Mouse (Mus musculus): Measurements from ENCODE around the gene Pde1a. TPM values are rescaled to one million over a fixed set of nuclear protein-coding genes. Genes with fewer than 3 reads are reported as not detected.
A peak's percentile ranks its signal among the peaks of the same experiment; 100 is the strongest.

The Pde1a gene
- polyA plus RNA-seq (2012; fragmentation: generic; extraction: Trizol), result 0.67 TPM

DNA sequence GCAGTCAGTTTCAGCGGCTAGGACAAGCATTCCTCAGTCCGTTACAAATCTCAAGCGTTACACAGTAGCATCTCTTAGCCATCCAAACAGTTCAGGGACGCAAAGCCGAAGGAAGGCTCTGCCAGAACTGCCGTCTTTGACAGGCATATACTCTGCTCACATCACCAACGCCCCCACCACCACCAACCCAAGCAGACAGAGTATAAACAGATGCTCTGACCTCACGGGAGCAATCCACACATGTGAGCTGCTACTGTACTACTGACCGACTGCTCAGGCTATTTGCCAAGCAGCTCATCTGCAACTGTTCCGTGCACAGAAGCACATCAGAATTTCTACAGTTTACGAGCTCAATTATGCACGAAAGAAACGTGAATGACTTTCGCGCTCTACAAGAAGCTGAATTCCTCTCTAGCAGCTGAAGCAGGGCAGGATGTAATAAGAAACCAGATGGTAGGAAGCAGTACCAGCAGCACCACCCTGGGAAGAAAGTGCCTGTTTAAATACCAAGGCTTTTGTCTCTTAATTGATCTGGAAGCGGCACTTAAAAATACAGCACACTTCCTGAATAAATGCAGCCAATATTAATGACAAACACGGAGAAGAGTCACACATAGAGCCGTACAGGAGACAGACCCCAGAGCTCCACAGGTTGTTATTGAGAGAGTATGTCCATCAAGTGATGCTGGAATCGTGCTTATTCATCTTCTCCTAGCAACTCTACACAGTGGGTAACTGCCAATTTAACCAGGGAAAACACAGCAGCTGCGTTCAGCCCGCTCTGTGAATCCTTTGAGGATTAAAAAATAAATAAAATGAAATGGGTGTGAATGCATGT is at the start of gene Pde1a:
Pde1a (minus strand) TSS at position 598 of the 838 bp plus-strand sequence.
- Histone ChIP-seq H3ac (ENCODE audit: control insufficient read depth, insufficient read length) (no peak within 1 kb of the TSS), H3K4me3 (no peak within 1 kb of the TSS), H3K79me2 (ENCODE audit: control insufficient read depth, insufficient read depth) (no peaks in the 10 kb centered on the region), H3K27me3 (ENCODE audit: control insufficient read depth, insufficient read depth, insufficient read length) (no peaks in the 10 kb centered on the region), H3K4me2 (ENCODE audit: low read depth) (peak within 1 kb of the TSS; percentile 82), H3K36me3 (ENCODE audit: control insufficient read depth, insufficient read depth) (no peaks in the 10 kb centered on the region)
- TF ChIP-seq MYOD1 (IDR thresholded peaks at IDR 0.05; ENCODE audit: control insufficient read depth in 1 of 3, insufficient read length in 2 of 3, low read depth in 2 of 3) (peak in 1 of 3 experiments; percentile 42), MYOG (IDR thresholded peaks at IDR 0.05; ENCODE audit: control insufficient read depth in 1 of 3, insufficient read depth in 1 of 3, insufficient read length in 2 of 3, low read depth in 2 of 3) (peak in 1 of 3 experiments; percentile 22), TCF12 (IDR thresholded peaks at IDR 0.05; ENCODE audit: insufficient read depth, poor library complexity, severe bottlenecking) (no peak)

DNA sequence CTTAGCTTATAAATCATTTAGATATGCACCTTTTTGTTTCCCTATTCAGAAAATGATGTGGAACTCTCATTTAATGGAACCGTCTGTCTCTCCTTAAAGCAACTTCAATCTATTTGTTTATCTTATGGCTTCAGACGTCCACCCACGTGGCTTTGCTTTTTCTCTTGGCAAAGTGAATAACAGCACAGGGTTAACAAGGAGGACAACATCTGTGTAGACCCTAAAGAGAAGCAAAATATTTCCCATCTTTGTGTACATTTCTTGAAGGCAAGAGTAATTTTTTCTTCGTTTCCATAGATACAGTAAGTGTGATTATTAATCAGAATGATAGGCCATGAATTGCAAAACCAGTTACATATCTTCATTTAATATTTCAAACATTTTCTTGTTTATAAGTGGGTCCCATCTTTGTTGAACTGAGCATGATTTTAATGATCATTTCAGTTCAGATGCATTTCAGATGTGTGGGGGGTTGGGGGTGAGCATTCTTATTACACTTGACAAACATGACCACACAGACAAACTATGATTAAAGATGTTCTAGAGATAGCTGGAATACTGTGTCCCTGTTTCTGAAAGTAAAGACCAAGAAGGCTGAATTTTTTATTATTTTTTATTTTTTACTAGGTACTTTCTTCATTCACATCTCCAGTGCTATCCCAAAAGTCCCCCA is 49.5 kb upstream of the Pde1a start:
- no peaks in the 10 kb centered on the region for H3K79me2 ChIP-seq (ENCODE audit: control insufficient read depth, insufficient read depth)
- no peaks in the 10 kb centered on the region for H3K27me3 ChIP-seq (ENCODE audit: control insufficient read depth, insufficient read depth, insufficient read length)
- H3K4me3 ChIP-seq, result no peak overlapping the region
- TF ChIP-seq MYOG (IDR thresholded peaks at IDR 0.05; ENCODE audit: control insufficient read depth in 1 of 3, insufficient read depth in 1 of 3, insufficient read length in 2 of 3, low read depth in 2 of 3), result no peak
- no peak for TF ChIP-seq POLR2AphosphoS2 (IDR thresholded peaks at IDR 0.05; ENCODE audit: insufficient read length, low read depth)
- no peak for TF ChIP-seq USF1 (IDR thresholded peaks at IDR 0.05; ENCODE audit: low read depth)
- TF ChIP-seq POLR2A (IDR thresholded peaks at IDR 0.05; ENCODE audit: insufficient read length, low read depth), result no peak
- no peak for TF ChIP-seq TCF3 (IDR thresholded peaks at IDR 0.05; ENCODE audit: insufficient read length, low read depth)
- TF ChIP-seq SRF (IDR thresholded peaks at IDR 0.05; ENCODE audit: control insufficient read depth, insufficient read length, low read depth), result no peak
- no peak for TF ChIP-seq CEBPB (IDR thresholded peaks at IDR 0.05; ENCODE audit: insufficient read depth, poor library complexity, severe bottlenecking)
- TF ChIP-seq REST (IDR thresholded peaks at IDR 0.05; ENCODE audit: insufficient read depth, insufficient read length), result no peak
- TF ChIP-seq E2F4 (IDR thresholded peaks at IDR 0.05; ENCODE audit: insufficient read depth), result no peak
- H3K36me3 ChIP-seq (ENCODE audit: control insufficient read depth, insufficient read depth), result no peaks in the 10 kb centered on the region
- no peak overlapping the region for H3K4me2 ChIP-seq (ENCODE audit: low read depth)
- no peak overlapping the region for H3ac ChIP-seq (ENCODE audit: control insufficient read depth, insufficient read length)

DNA sequence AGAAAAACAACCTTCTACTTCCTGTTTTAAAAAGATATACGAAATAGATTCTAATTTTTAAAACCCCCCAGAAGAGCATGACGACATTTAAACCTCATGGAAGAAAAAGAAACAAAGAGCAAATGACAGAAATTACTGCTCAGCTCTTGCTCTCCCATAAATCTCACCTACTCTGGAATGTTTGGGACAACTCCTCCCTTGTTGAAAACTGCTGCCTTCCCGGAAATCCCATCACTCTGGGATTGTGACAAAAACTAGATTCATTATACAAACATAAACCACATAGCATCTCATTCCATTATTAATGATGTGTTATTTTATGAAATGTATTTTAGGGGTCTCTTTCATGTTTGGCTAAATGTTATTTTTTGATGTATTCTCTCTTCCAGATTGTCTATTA is 48.9 kb upstream of the Pde1a start:
- Histone ChIP-seq H3K4me2 (ENCODE audit: low read depth) (no peak overlapping the region), H3K4me3 (no peak overlapping the region), H3K27me3 (ENCODE audit: control insufficient read depth, insufficient read depth, insufficient read length) (no peaks in the 10 kb centered on the region), H3K79me2 (ENCODE audit: control insufficient read depth, insufficient read depth) (no peaks in the 10 kb centered on the region), H3K36me3 (ENCODE audit: control insufficient read depth, insufficient read depth) (no peaks in the 10 kb centered on the region), H3ac (ENCODE audit: control insufficient read depth, insufficient read length) (no peak overlapping the region)
- TF ChIP-seq MYOG (IDR thresholded peaks at IDR 0.05; ENCODE audit: control insufficient read depth in 1 of 3, insufficient read depth in 1 of 3, insufficient read length in 2 of 3, low read depth in 2 of 3), result no peak
- TF ChIP-seq USF1 (IDR thresholded peaks at IDR 0.05; ENCODE audit: low read depth), result no peak
- TF ChIP-seq MYOD1 (IDR thresholded peaks at IDR 0.05; ENCODE audit: control insufficient read depth in 1 of 3, insufficient read length in 2 of 3, low read depth in 2 of 3), result no peak
- TF ChIP-seq POLR2AphosphoS2 (IDR thresholded peaks at IDR 0.05; ENCODE audit: insufficient read length, low read depth), result no peak
- no peak for TF ChIP-seq SRF (IDR thresholded peaks at IDR 0.05; ENCODE audit: control insufficient read depth, insufficient read length, low read depth)
- TF ChIP-seq REST (IDR thresholded peaks at IDR 0.05; ENCODE audit: insufficient read depth, insufficient read length), result no peak
- no peak for TF ChIP-seq E2F4 (IDR thresholded peaks at IDR 0.05; ENCODE audit: insufficient read depth)
- TF ChIP-seq MAX (IDR thresholded peaks at IDR 0.05; ENCODE audit: low read depth), result no peak
- TF ChIP-seq TCF12 (IDR thresholded peaks at IDR 0.05; ENCODE audit: insufficient read depth, poor library complexity, severe bottlenecking), result no peak
- no peak for TF ChIP-seq CEBPB (IDR thresholded peaks at IDR 0.05; ENCODE audit: insufficient read depth, poor library complexity, severe bottlenecking)
- no peak for TF ChIP-seq POLR2A (IDR thresholded peaks at IDR 0.05; ENCODE audit: insufficient read length, low read depth)
- TF ChIP-seq TCF3 (IDR thresholded peaks at IDR 0.05; ENCODE audit: insufficient read length, low read depth), result no peak

DNA sequence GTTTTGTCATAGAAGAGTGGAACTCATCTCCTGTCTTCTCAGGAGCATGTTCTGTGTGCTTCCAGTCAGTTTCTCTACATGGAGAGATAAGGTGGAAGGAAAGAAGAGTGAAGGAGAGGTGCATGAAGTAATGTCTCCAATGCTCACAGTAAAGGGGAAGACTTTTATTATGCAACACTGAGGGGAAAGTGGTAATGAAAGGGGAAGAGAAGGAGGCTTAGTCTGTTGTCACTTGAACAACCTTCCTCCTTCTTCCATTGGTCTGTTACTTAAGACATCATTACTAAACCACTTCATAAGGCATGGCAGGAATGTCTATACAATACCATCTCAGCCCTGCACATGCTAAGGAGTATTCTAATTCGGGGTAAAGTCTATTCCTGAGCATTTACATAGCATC is 38.8 kb upstream of the Pde1a start:
- no peaks in the 10 kb centered on the region for H3K27me3 ChIP-seq (ENCODE audit: control insufficient read depth, insufficient read depth, insufficient read length)
- H3K4me2 ChIP-seq (ENCODE audit: low read depth), result no peak overlapping the region
- H3K36me3 ChIP-seq (ENCODE audit: control insufficient read depth, insufficient read depth), result no peaks in the 10 kb centered on the region
- H3K4me3 ChIP-seq, result no peak overlapping the region
- no peak for TF ChIP-seq TCF12 (IDR thresholded peaks at IDR 0.05; ENCODE audit: insufficient read depth, poor library complexity, severe bottlenecking)
- no peak overlapping the region for H3ac ChIP-seq (ENCODE audit: control insufficient read depth, insufficient read length)
- no peaks in the 10 kb centered on the region for H3K79me2 ChIP-seq (ENCODE audit: control insufficient read depth, insufficient read depth)

DNA sequence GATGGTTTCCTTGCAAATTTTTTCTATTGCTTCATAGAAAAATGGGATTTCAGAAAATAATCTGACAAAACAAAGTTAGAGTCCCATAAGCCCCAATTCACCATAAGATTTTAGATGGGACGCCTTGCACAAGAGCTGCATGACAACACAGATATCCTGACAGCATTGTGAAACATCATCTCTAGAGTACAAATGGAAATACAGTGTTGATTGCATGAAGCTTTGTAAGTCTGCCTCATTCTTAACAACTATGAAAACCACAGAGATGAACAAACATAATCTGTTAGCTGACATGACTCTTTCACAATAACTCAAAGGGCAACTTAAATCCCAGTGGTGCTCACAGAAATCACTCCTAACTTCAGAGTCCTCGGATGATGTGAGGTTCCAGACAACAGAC is 29.5 kb upstream of the Pde1a start:
- Histone ChIP-seq H3K4me3 (no peak overlapping the region), H3K36me3 (ENCODE audit: control insufficient read depth, insufficient read depth) (no peaks in the 10 kb centered on the region), H3K79me2 (ENCODE audit: control insufficient read depth, insufficient read depth) (no peaks in the 10 kb centered on the region), H3ac (ENCODE audit: control insufficient read depth, insufficient read length) (no peak overlapping the region), H3K4me2 (ENCODE audit: low read depth) (no peak overlapping the region), H3K27me3 (ENCODE audit: control insufficient read depth, insufficient read depth, insufficient read length) (no peaks in the 10 kb centered on the region)
- TF ChIP-seq POLR2AphosphoS2 (IDR thresholded peaks at IDR 0.05; ENCODE audit: insufficient read length, low read depth) (no peak), MYOG (IDR thresholded peaks at IDR 0.05; ENCODE audit: control insufficient read depth in 1 of 3, insufficient read depth in 1 of 3, insufficient read length in 2 of 3, low read depth in 2 of 3) (no peak), POLR2A (IDR thresholded peaks at IDR 0.05; ENCODE audit: insufficient read length, low read depth) (no peak), REST (IDR thresholded peaks at IDR 0.05; ENCODE audit: insufficient read depth, insufficient read length) (no peak), MAX (IDR thresholded peaks at IDR 0.05; ENCODE audit: low read depth) (no peak), TCF12 (IDR thresholded peaks at IDR 0.05; ENCODE audit: insufficient read depth, poor library complexity, severe bottlenecking) (no peak), CEBPB (IDR thresholded peaks at IDR 0.05; ENCODE audit: insufficient read depth, poor library complexity, severe bottlenecking) (peak; percentile 57; the same call in 1 of the 2 replicates)
